Mouse (Mus musculus): ENCODE data around the gene Usp48. TPM values are rescaled to one million over a fixed set of nuclear protein-coding genes. Genes with fewer than 3 reads are reported as not detected.
"Not testable (repeated sequence)": the region's sequence is repeated elsewhere in the genome, so short reads cannot be mapped to it uniquely, and the experiment has no call there.

Gene Usp48
- polyA plus RNA-seq, 1 experiment from 2014 or later = 86.4 TPM

- Histone ChIP-seq H3K9me3 (ENCODE audit: control insufficient read depth, low read length) (no peaks in the 10 kb centered on the region), H3K4me1 (replicated peaks; ENCODE audit: control insufficient read depth, insufficient read depth, low read length) (no peaks in the 10 kb centered on the region), H3K27ac (ENCODE audit: low read depth, low read length) (no peak overlapping the region), H3K9ac (ENCODE audit: low read length) (peak overlapping the region; percentile 29; the same call in 1 of the 2 replicates), H3K4me2 (ENCODE audit: low read depth, low read length, severe bottlenecking) (peak overlapping the region; percentile 64), H3K4me3 (ENCODE audit: low read depth, low read length) (peak overlapping the region; percentile 27), H3K36me3 (ENCODE audit: control insufficient read depth, insufficient read depth, low read length) (no peaks in the 10 kb centered on the region), H3K27me3 (ENCODE audit: control insufficient read depth, insufficient read depth, low read length) (no peaks in the 10 kb centered on the region; the same call in 1 of the 2 replicates)
- ATAC-seq (replicated peaks; ENCODE audit: low FRiP score) = peak; percentile 46; the same call in 1 of the 2 replicates
- peak; percentile 87 for DNase-seq (ENCODE audit: low spot score)
- WGBS = 4% methylated on average over 39 of the region's 39 CpGs
These were observed 15.2 kb upstream of the Usp48 start for GRCm38 (mm10) chr4:137578181-137578845.

DNA sequence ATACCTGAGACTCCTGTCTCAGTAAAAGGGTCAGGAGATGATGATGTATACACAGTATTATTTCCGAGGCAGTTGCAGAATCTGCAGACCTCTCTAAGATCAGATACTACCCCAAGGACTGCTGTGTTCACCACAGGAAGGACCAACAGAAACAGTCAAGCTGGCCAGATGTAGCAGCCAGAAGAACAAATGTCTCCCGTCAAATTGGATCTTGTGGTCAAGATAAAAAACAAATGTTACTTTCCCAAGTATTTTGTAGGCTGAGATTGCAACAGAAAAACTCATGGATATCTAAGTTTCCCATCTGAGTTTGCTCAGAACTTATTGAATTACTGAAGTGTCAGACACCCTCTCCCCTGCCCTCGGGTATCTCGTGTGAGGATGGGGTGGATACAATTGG, 13.8 kb upstream of the Usp48 start:
- H3K27ac ChIP-seq (ENCODE audit: low read depth, low read length) = no peak overlapping the region
- 54% methylated on average over 4 of the region's 4 CpGs for WGBS
- H3K4me2 ChIP-seq (ENCODE audit: low read depth, low read length, severe bottlenecking) = no peak overlapping the region
- no peaks in the 10 kb centered on the region for H3K9me3 ChIP-seq (ENCODE audit: control insufficient read depth, low read length)
- DNase-seq (ENCODE audit: low spot score) (no peak), ATAC-seq (replicated peaks; ENCODE audit: low FRiP score) (no peak)
- H3K4me3 ChIP-seq (ENCODE audit: low read depth, low read length) = no peak overlapping the region
- H3K4me1 ChIP-seq (replicated peaks; ENCODE audit: control insufficient read depth, insufficient read depth, low read length) = no peaks in the 10 kb centered on the region
- no peaks in the 10 kb centered on the region; the same call in 1 of the 2 replicates for H3K27me3 ChIP-seq (ENCODE audit: control insufficient read depth, insufficient read depth, low read length)
- no peaks in the 10 kb centered on the region for H3K36me3 ChIP-seq (ENCODE audit: control insufficient read depth, insufficient read depth, low read length)
- H3K9ac ChIP-seq (ENCODE audit: low read length) = no peak overlapping the region

DNA sequence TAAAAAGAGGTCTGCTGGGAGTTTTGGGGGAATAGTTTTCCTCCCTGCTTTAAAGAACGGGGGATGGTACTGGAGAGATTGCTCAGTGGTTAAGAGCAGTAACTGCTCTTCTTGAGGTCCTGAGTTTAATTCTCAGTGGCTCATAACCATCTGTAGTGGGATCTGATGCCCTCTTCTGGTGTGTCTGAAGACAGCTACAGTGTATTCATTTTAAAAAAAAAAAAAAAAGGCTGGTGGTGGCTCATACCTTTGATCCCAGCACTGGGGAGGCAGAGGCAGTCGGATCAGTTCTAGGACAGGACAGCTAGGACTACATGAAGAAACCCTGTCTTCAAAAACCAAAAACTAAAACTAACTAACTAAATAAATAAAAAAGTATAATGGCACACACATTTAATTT, 13.3 kb upstream of the Usp48 start:
- Histone ChIP-seq H3K9ac (ENCODE audit: low read length) (no peak overlapping the region), H3K4me2 (ENCODE audit: low read depth, low read length, severe bottlenecking) (no peak overlapping the region), H3K4me1 (replicated peaks; ENCODE audit: control insufficient read depth, insufficient read depth, low read length) (no peaks in the 10 kb centered on the region), H3K9me3 (ENCODE audit: control insufficient read depth, low read length) (no peaks in the 10 kb centered on the region), H3K4me3 (ENCODE audit: low read depth, low read length) (no peak overlapping the region), H3K27me3 (ENCODE audit: control insufficient read depth, insufficient read depth, low read length) (no peaks in the 10 kb centered on the region; the same call in 1 of the 2 replicates), H3K27ac (ENCODE audit: low read depth, low read length) (no peak overlapping the region), H3K36me3 (ENCODE audit: control insufficient read depth, insufficient read depth, low read length) (no peaks in the 10 kb centered on the region)
- no peak for DNase-seq (ENCODE audit: low spot score)
- ATAC-seq (replicated peaks; ENCODE audit: low FRiP score) = no peak
- whole genome bisulfite sequencing = 72% methylated on average over 2 of the region's 2 CpGs

- H3K4me2 ChIP-seq (ENCODE audit: low read depth, low read length, severe bottlenecking) = no peak overlapping the region
- H3K9me3 ChIP-seq (ENCODE audit: control insufficient read depth, low read length) = no peaks in the 10 kb centered on the region
- H3K4me1 ChIP-seq (replicated peaks; ENCODE audit: control insufficient read depth, insufficient read depth, low read length) = no peaks in the 10 kb centered on the region
- no peak overlapping the region for H3K27ac ChIP-seq (ENCODE audit: low read depth, low read length)
- H3K9ac ChIP-seq (ENCODE audit: low read length) = no peak overlapping the region
- WGBS = 37% methylated on average over 3 of the region's 3 CpGs
- no peak overlapping the region for H3K4me3 ChIP-seq (ENCODE audit: low read depth, low read length)
- no peaks in the 10 kb centered on the region; the same call in 1 of the 2 replicates for H3K27me3 ChIP-seq (ENCODE audit: control insufficient read depth, insufficient read depth, low read length)
- H3K36me3 ChIP-seq (ENCODE audit: control insufficient read depth, insufficient read depth, low read length) = no peaks in the 10 kb centered on the region
- DNase-seq (ENCODE audit: low spot score) = no peak
- ATAC-seq (replicated peaks; ENCODE audit: low FRiP score) = no peak
These were observed 11.7 kb upstream of the Usp48 start for GRCm38 (mm10) chr4:137581815-137582214.

DNA sequence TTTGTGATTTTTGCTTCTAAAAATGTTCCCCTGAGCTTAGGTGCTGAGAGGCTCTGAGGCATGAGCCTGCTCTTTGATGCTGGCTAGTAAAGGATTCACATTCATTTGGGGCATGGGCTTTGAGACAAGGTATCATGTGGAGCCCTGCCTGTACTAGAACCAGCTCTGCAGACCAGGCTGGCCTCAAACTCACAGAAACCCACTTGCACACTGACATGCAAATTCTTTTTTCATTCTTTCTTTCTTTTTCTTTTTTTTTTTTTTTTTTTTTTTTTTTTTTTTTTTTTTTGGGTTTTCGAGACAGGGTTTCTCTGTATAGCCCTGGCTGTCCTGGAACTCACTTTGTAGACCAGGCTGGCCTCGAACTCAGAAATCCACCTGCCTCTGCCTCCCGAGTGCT, 4.5 kb upstream of the Usp48 start:
- H3K27ac ChIP-seq (ENCODE audit: low read depth, low read length) = not testable (repeated sequence)

DNA sequence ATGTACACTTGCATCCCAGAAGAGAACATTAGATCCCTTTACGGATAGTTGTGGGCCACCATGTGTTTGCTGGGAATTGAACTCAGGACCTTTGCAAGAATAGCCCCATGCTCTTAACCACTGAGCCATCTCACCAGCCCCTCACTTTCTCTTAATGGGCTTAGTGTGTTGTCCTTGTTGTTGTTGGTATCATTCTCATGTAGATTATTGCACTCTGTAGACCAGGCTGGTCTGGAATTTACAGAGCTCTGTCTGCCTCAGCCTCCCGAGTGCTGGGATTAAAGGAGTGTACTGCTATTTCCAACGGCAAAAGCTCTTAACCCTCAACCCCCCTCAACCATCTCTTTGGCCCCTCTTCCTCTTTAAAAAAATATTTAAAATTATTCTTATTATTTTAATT, 4.0 kb upstream of the Usp48 start:
- ATAC-seq (replicated peaks; ENCODE audit: low FRiP score) (no peak), DNase-seq (ENCODE audit: low spot score) (no peak)
- Histone ChIP-seq H3K9ac (ENCODE audit: low read length) (no peak overlapping the region), H3K9me3 (ENCODE audit: control insufficient read depth, low read length) (no peaks in the 10 kb centered on the region), H3K4me1 (replicated peaks; ENCODE audit: control insufficient read depth, insufficient read depth, low read length) (no peaks in the 10 kb centered on the region), H3K36me3 (ENCODE audit: control insufficient read depth, insufficient read depth, low read length) (no peaks in the 10 kb centered on the region), H3K4me2 (ENCODE audit: low read depth, low read length, severe bottlenecking) (no peak overlapping the region), H3K27me3 (ENCODE audit: control insufficient read depth, insufficient read depth, low read length) (no peaks in the 10 kb centered on the region), H3K27ac (ENCODE audit: low read depth, low read length) (no peak overlapping the region), H3K4me3 (ENCODE audit: low read depth, low read length) (no peak overlapping the region)
- 87% methylated on average over 3 of the region's 3 CpGs for WGBS

More for the DNA sequence above, 4.5 kb upstream of the Usp48 start:
- ATAC-seq (replicated peaks; ENCODE audit: low FRiP score); H3K9ac ChIP-seq (ENCODE audit: low read length); H3K9me3 ChIP-seq (ENCODE audit: control insufficient read depth, low read length); H3K36me3 ChIP-seq (ENCODE audit: control insufficient read depth, insufficient read depth, low read length); H3K4me1 ChIP-seq (replicated peaks; ENCODE audit: control insufficient read depth, insufficient read depth, low read length); H3K27me3 ChIP-seq (ENCODE audit: control insufficient read depth, insufficient read depth, low read length); DNase-seq (ENCODE audit: low spot score); H3K4me3 ChIP-seq (ENCODE audit: low read depth, low read length); H3K4me2 ChIP-seq (ENCODE audit: low read depth, low read length, severe bottlenecking): not testable (repeated sequence)
- WGBS = 86% methylated on average over 2 of the region's 3 CpGs

- no peak overlapping the region for H3K4me2 ChIP-seq (ENCODE audit: low read depth, low read length, severe bottlenecking)
- H3K4me3 ChIP-seq (ENCODE audit: low read depth, low read length) = no peak overlapping the region
- H3K9me3 ChIP-seq (ENCODE audit: control insufficient read depth, low read length) = no peaks in the 10 kb centered on the region
- H3K27me3 ChIP-seq (ENCODE audit: control insufficient read depth, insufficient read depth, low read length) = no peaks in the 10 kb centered on the region
- DNase-seq (ENCODE audit: low spot score) = no peak
- H3K36me3 ChIP-seq (ENCODE audit: control insufficient read depth, insufficient read depth, low read length) = no peaks in the 10 kb centered on the region
- no peak overlapping the region for H3K27ac ChIP-seq (ENCODE audit: low read depth, low read length)
- peaks cover 4% of the 10 kb centered on the region; the same call in 1 of the 2 replicates for H3K4me1 ChIP-seq (replicated peaks; ENCODE audit: control insufficient read depth, insufficient read depth, low read length)
- H3K9ac ChIP-seq (ENCODE audit: low read length) = no peak overlapping the region
- no peak for ATAC-seq (replicated peaks; ENCODE audit: low FRiP score)
- WGBS = 95% methylated on average over 4 of the region's 4 CpGs
These were observed 2.6 kb upstream of the Usp48 start for GRCm38 (mm10) chr4:137590961-137591360.

DNA sequence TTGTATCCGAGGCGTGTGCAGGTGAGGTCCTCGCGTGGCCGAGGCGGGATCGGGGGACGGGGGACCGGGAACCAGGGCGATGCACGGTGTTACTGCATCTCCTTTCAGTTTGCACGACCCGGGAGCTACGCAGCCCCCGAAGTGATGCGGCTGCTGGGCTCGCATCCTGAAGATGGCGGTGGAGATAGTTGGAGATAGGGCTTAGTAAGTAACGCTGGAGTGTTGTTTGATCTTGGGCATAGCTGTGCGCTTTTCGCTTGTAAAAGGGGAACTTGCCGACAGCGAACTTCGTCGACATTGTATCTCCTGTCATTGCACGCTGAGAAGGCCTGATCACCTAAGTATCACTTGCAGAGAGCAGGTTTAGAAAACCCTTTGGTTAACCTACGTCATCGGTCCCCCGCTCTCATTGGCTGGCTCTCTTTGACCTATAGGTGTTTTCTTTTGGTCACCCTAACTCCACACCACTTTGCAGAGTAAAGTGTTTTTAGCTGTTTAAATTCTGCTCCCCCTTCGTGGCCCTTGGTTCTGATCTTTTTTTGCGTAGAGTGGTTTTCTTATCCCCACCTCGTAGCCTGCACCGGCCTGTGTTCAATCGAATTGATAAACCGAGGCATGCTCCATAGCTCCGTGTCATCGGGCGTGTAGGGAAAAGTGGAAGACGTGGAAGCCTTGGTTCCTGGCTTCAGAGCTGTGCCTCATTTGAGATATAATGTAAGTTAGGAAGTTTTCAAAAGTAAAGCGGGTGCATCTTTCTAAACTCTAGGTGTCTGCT, 1.1 kb downstream of the Usp48 start:
- Histone ChIP-seq H3K4me1 (replicated peaks; ENCODE audit: control insufficient read depth, insufficient read depth, low read length) (peaks cover 4% of the 10 kb centered on the region; the same call in 1 of the 2 replicates), H3K9me3 (ENCODE audit: control insufficient read depth, low read length) (no peaks in the 10 kb centered on the region), H3K4me3 (ENCODE audit: low read depth, low read length) (peak overlapping the region; percentile 89), H3K27me3 (ENCODE audit: control insufficient read depth, insufficient read depth, low read length) (no peaks in the 10 kb centered on the region), H3K36me3 (ENCODE audit: control insufficient read depth, insufficient read depth, low read length) (no peaks in the 10 kb centered on the region), H3K9ac (ENCODE audit: low read length) (peak overlapping the region; percentile 69), H3K4me2 (ENCODE audit: low read depth, low read length, severe bottlenecking) (peak overlapping the region; percentile 86), H3K27ac (ENCODE audit: low read depth, low read length) (peak overlapping the region; percentile 94)
- DNase-seq (ENCODE audit: low spot score) (no peak), ATAC-seq (replicated peaks; ENCODE audit: low FRiP score) (no peak)
- WGBS = 5% methylated on average over 40 of the region's 40 CpGs
